Mouse (Mus musculus): ENCODE measurements around the gene Cacybp. TPM values are rescaled to one million over a fixed set of nuclear protein-coding genes. Genes with fewer than 3 reads are reported as not detected.

Cacybp gene
- polyA plus RNA-seq, 1 experiment from 2014 or later: 203 TPM

DNA sequence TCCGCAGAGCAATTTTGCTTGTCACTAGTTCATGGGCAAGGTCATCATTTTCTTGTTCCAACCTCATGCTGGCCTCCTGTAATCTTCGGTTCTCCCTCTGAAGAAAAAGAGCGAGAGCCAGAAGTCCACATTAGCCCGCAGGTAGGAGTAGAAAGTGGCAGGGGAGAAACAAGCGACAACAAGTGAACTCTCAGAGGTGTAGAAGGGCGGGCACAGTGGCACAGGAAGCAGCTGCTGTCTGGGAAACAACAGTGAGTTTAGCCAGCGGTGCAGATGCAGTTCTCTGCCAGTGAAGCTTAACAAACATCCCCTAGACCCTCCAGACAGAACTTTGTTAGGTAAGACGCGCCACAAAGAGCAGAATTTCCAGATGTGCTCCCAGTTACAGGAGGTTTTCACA is 34.8 kb upstream of the Cacybp start:
- Histone ChIP-seq H3K4me2 (replicated peaks; ENCODE audit: low read depth, low read length) (no peak overlapping the region), H3K27me3 (ENCODE audit: insufficient read depth, low read length) (no peaks in the 10 kb centered on the region), H3K9me3 (ENCODE audit: low read length) (no peaks in the 10 kb centered on the region), H3K27ac (ENCODE audit: low read length) (no peak overlapping the region), H3K4me3 (ENCODE audit: low read length) (no peak overlapping the region), H3K36me3 (ENCODE audit: insufficient read depth, low read length) (no peaks in the 10 kb centered on the region), H3K9ac (replicated peaks; ENCODE audit: low read length) (no peak overlapping the region), H3K4me1 (ENCODE audit: insufficient read depth, low read length) (no peaks in the 10 kb centered on the region)
- 77% methylated on average over 9 of the region's 9 CpGs for WGBS
- ATAC-seq (ENCODE audit: low FRiP score, low TSS enrichment): no peak

DNA sequence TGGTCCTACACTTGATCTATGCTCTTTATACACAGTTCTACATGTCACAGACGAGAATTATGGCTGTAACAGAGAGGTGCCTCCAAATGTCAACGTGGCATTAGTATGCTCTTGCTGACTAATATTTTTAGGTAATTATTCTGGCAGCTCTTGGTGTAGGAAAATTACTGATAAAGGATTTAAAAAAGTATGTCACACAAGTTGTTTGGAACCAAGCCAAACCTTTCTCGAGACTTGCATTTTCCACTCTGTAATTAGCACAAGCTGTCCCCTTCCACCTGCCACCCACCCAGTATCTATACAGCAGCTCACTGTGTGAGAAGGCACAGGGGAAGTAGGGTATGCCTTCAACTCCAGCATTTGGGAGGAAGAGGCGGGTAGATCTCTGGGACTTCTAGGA is 34.2 kb upstream of the Cacybp start:
- no peaks in the 10 kb centered on the region for H3K36me3 ChIP-seq (ENCODE audit: insufficient read depth, low read length)
- no peak overlapping the region for H3K27ac ChIP-seq (ENCODE audit: low read length)
- H3K4me3 ChIP-seq (ENCODE audit: low read length): no peak overlapping the region
- 77% methylated on average over 4 of the region's 4 CpGs for WGBS
- H3K27me3 ChIP-seq (ENCODE audit: insufficient read depth, low read length): no peaks in the 10 kb centered on the region
- no peak overlapping the region for H3K4me2 ChIP-seq (replicated peaks; ENCODE audit: low read depth, low read length)
- H3K9ac ChIP-seq (replicated peaks; ENCODE audit: low read length): no peak overlapping the region
- no peak for ATAC-seq (ENCODE audit: low FRiP score, low TSS enrichment)
- H3K4me1 ChIP-seq (ENCODE audit: insufficient read depth, low read length): no peaks in the 10 kb centered on the region
- no peaks in the 10 kb centered on the region for H3K9me3 ChIP-seq (ENCODE audit: low read length)

DNA sequence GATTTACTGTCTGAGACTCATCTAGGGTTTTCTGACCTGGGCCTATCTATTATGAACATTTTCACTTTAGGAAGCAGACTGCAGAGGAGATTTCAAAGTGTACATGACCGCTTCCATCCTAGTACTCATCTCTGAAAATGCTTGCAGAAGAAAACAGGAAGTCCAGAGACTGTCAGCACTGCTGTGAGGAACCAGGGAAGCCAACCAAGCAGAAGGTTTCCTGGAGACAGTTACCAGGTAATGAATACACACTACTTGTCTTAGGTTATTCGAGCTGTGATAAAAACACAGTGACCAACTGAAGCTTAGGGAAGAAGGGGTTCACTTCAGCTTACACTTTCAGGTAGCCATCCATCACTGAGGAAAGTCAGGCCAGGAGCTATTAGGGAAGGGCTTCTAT is 33.3 kb upstream of the Cacybp start:
- no peaks in the 10 kb centered on the region for H3K9me3 ChIP-seq (ENCODE audit: low read length)
- no peak overlapping the region for H3K27ac ChIP-seq (ENCODE audit: low read length)
- no peaks in the 10 kb centered on the region for H3K27me3 ChIP-seq (ENCODE audit: insufficient read depth, low read length)
- H3K4me1 ChIP-seq (ENCODE audit: insufficient read depth, low read length): no peaks in the 10 kb centered on the region
- no peaks in the 10 kb centered on the region for H3K36me3 ChIP-seq (ENCODE audit: insufficient read depth, low read length)
- no peak overlapping the region for H3K4me3 ChIP-seq (ENCODE audit: low read length)
- ATAC-seq (ENCODE audit: low FRiP score, low TSS enrichment): no peak
- no peak overlapping the region for H3K4me2 ChIP-seq (replicated peaks; ENCODE audit: low read depth, low read length)
- H3K9ac ChIP-seq (replicated peaks; ENCODE audit: low read length): no peak overlapping the region
- 75% methylated on average over 2 of the region's 2 CpGs for WGBS

DNA sequence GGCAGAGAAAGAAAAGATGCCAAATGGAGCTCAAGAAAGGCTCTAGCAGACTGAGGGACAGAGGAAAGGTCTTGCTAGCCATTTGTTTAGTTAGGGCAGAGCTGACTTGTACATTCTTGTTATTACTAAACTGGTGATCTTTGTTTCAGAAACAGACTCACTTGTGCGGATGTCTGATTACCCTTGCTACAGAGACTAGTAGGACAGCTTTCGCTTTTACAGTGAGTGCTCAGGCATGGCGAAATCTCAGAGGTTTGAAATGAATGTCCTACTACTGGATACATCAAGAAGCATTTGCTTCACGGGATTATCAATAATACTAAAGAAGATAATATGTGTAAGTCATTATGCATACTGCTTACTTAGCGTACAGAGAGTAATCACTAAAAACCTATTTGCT is 32.0 kb upstream of the Cacybp start:
- no peak for ATAC-seq (ENCODE audit: low FRiP score, low TSS enrichment)
- Histone ChIP-seq H3K36me3 (ENCODE audit: insufficient read depth, low read length) (no peaks in the 10 kb centered on the region), H3K27me3 (ENCODE audit: insufficient read depth, low read length) (no peaks in the 10 kb centered on the region), H3K4me1 (ENCODE audit: insufficient read depth, low read length) (no peaks in the 10 kb centered on the region), H3K9ac (replicated peaks; ENCODE audit: low read length) (no peak overlapping the region), H3K9me3 (ENCODE audit: low read length) (no peaks in the 10 kb centered on the region), H3K4me2 (replicated peaks; ENCODE audit: low read depth, low read length) (no peak overlapping the region), H3K27ac (ENCODE audit: low read length) (no peak overlapping the region), H3K4me3 (ENCODE audit: low read length) (no peak overlapping the region)
- 89% methylated on average over 5 of the region's 5 CpGs for WGBS

DNA sequence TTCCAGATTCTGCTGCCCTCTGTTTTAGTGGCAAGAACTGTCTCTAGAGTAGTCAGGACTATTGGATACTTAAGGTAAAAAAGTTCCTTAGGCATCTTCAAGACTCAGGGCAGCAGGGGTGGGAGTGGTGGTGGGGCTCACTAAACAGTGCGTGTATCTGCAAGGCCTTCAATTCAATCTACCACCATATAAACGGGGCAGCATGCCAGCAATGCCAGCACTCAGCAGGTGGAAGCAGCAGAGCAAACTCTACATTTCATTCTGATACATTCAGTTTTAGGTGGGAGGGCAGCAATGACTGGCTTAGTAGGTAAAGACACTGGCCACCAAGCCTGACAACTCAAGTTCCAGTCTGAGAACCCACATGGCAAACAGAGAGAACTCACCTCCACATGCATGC is 27.4 kb upstream of the Cacybp start:
- 94% methylated on average over 2 of the region's 2 CpGs for WGBS
- no peak overlapping the region for H3K4me2 ChIP-seq (replicated peaks; ENCODE audit: low read depth, low read length)
- no peaks in the 10 kb centered on the region for H3K9me3 ChIP-seq (ENCODE audit: low read length)
- ATAC-seq (ENCODE audit: low FRiP score, low TSS enrichment): no peak
- H3K36me3 ChIP-seq (ENCODE audit: insufficient read depth, low read length): no peaks in the 10 kb centered on the region
- H3K4me1 ChIP-seq (ENCODE audit: insufficient read depth, low read length): no peaks in the 10 kb centered on the region
- H3K4me3 ChIP-seq (ENCODE audit: low read length): no peak overlapping the region
- no peak overlapping the region for H3K27ac ChIP-seq (ENCODE audit: low read length)
- H3K9ac ChIP-seq (replicated peaks; ENCODE audit: low read length): no peak overlapping the region
- no peaks in the 10 kb centered on the region for H3K27me3 ChIP-seq (ENCODE audit: insufficient read depth, low read length)

DNA sequence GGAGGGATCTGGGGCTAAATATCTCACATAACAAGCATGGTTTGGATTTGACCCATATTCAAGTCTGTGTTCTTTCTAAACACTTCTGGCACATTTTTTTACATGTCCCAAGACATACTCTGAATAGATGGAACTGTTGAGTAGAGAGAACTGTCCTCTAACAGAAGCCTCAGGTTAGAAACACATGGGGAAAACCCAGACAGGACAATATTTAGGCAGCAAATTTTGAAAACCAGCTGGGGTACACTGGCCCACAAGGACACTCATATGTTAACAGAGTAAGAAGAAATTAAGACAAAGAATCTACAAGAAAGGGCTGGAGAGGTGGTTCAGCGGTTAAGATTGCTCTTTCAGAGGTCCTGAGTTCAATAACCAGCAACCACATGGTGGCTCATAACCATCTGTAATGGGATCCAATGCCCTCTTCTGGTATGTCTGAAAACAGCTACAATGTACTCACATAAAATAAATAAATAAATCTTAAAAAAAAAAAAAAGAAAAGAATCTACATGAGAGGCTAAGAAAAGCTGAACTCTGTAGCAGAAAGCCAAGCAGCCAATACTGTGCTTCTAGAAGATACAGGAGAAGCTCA is 26.3 kb upstream of the Cacybp start:
- Histone ChIP-seq H3K9me3 (ENCODE audit: low read length) (no peaks in the 10 kb centered on the region), H3K4me3 (ENCODE audit: low read length) (no peak overlapping the region), H3K9ac (replicated peaks; ENCODE audit: low read length) (no peak overlapping the region), H3K27ac (ENCODE audit: low read length) (no peak overlapping the region), H3K36me3 (ENCODE audit: insufficient read depth, low read length) (no peaks in the 10 kb centered on the region), H3K27me3 (ENCODE audit: insufficient read depth, low read length) (no peaks in the 10 kb centered on the region), H3K4me2 (replicated peaks; ENCODE audit: low read depth, low read length) (no peak overlapping the region), H3K4me1 (ENCODE audit: insufficient read depth, low read length) (no peaks in the 10 kb centered on the region)
- WGBS: 87% methylated on average over 1 of the region's 1 CpGs
- ATAC-seq (ENCODE audit: low FRiP score, low TSS enrichment): no peak

DNA sequence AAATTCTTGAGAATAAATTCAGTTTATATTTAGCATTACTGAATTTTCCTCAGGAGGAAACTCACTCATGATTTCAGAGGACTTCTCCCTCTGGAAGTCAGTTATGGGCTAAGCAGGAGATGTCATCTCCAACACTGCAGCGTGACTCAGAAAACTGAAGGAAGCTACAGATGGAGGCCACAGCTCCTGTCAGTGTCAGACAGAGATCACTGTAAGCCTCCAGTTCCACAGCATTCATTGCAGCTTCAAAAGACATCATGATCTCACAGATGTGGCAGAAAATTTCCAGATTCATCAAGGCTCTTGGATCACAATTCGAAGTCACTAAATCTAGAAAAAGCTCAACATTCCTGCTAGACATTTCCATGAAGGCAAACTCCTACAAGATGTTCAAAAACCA is 25.3 kb upstream of the Cacybp start:
- ATAC-seq (ENCODE audit: low FRiP score, low TSS enrichment): no peak
- Histone ChIP-seq H3K9me3 (ENCODE audit: low read length) (no peaks in the 10 kb centered on the region), H3K9ac (replicated peaks; ENCODE audit: low read length) (no peak overlapping the region), H3K36me3 (ENCODE audit: insufficient read depth, low read length) (no peaks in the 10 kb centered on the region), H3K27ac (ENCODE audit: low read length) (no peak overlapping the region), H3K4me1 (ENCODE audit: insufficient read depth, low read length) (no peaks in the 10 kb centered on the region), H3K27me3 (ENCODE audit: insufficient read depth, low read length) (no peaks in the 10 kb centered on the region), H3K4me3 (ENCODE audit: low read length) (no peak overlapping the region), H3K4me2 (replicated peaks; ENCODE audit: low read depth, low read length) (no peak overlapping the region)
- WGBS: 95% methylated on average over 2 of the region's 2 CpGs

DNA sequence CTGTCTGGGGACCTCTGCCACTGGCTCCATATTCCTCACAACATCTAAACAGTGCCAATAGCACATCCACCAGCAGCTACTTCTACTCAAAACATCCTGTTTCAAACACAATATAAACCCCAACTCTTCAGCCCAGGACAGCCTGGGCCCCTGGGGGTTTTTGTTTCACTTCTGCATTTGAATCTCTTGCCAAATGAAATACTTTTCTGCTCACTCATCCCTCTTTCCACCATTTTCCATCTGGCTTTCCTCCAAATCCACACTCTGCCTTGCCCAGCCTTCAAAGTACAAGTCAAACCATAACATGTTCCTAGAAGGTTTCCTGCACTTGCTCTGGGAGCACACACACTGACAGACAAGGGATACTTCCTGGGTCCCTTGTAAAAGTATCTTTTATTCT is 21.2 kb upstream of the Cacybp start:
- no peak overlapping the region for H3K9ac ChIP-seq (replicated peaks; ENCODE audit: low read length)
- H3K4me3 ChIP-seq (ENCODE audit: low read length): no peak overlapping the region
- H3K36me3 ChIP-seq (ENCODE audit: insufficient read depth, low read length): no peaks in the 10 kb centered on the region
- H3K27me3 ChIP-seq (ENCODE audit: insufficient read depth, low read length): no peaks in the 10 kb centered on the region
- ATAC-seq (ENCODE audit: low FRiP score, low TSS enrichment): no peak
- H3K27ac ChIP-seq (ENCODE audit: low read length): no peak overlapping the region
- no peaks in the 10 kb centered on the region for H3K4me1 ChIP-seq (ENCODE audit: insufficient read depth, low read length)
- H3K9me3 ChIP-seq (ENCODE audit: low read length): no peaks in the 10 kb centered on the region
- no peak overlapping the region for H3K4me2 ChIP-seq (replicated peaks; ENCODE audit: low read depth, low read length)

DNA sequence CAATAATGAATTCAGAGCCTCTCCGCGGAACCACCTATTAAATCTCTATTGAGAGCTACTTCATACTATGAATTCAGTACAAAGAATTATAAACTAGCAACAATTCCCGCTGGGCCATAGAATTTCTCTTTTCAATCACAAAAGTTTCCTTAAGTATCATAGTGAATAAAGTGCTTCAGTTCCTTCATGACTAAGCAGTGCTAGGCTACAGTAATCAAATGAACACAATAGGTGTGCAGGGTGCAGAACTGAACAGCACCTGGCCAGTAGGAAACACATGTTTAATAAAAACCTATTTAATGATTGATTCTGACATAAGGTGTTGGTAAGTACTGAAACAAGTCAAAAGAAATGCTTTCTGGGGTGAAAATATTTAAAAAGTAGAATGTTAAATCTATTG is 19.4 kb upstream of the Cacybp start:
- Histone ChIP-seq H3K4me3 (ENCODE audit: low read length) (no peak overlapping the region), H3K4me1 (ENCODE audit: insufficient read depth, low read length) (no peaks in the 10 kb centered on the region), H3K9me3 (ENCODE audit: low read length) (no peaks in the 10 kb centered on the region), H3K27me3 (ENCODE audit: insufficient read depth, low read length) (no peaks in the 10 kb centered on the region), H3K36me3 (ENCODE audit: insufficient read depth, low read length) (no peaks in the 10 kb centered on the region), H3K9ac (replicated peaks; ENCODE audit: low read length) (no peak overlapping the region), H3K27ac (ENCODE audit: low read length) (no peak overlapping the region), H3K4me2 (replicated peaks; ENCODE audit: low read depth, low read length) (no peak overlapping the region)
- ATAC-seq (ENCODE audit: low FRiP score, low TSS enrichment): no peak
- 93% methylated on average over 3 of the region's 3 CpGs for WGBS

DNA sequence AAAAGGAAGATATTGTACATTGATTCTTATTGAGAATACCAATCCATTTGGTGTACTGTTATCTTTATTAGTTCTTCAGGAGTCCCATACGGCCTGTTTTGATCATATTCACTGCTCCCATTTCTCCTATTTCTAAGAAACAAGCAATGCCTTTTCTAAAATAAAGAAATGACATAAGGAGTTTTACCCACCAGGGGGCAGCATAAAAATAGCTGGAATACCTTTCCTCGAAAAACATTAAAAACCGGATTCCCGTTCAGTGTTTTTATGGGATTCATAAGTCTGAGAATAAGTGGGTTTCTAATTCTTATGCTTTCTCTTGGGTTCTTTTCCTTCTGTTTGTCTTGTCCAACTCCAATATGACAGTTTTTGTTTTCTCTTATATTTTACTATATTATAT is 18.3 kb upstream of the Cacybp start:
- no peak overlapping the region for H3K27ac ChIP-seq (ENCODE audit: low read length)
- no peak for ATAC-seq (ENCODE audit: low FRiP score, low TSS enrichment)
- H3K9ac ChIP-seq (replicated peaks; ENCODE audit: low read length): no peak overlapping the region
- H3K4me1 ChIP-seq (ENCODE audit: insufficient read depth, low read length): no peaks in the 10 kb centered on the region
- H3K27me3 ChIP-seq (ENCODE audit: insufficient read depth, low read length): no peaks in the 10 kb centered on the region
- H3K4me3 ChIP-seq (ENCODE audit: low read length): no peak overlapping the region
- H3K36me3 ChIP-seq (ENCODE audit: insufficient read depth, low read length): no peaks in the 10 kb centered on the region
- 44% methylated on average over 4 of the region's 4 CpGs for WGBS
- H3K4me2 ChIP-seq (replicated peaks; ENCODE audit: low read depth, low read length): no peak overlapping the region
- no peaks in the 10 kb centered on the region for H3K9me3 ChIP-seq (ENCODE audit: low read length)

DNA sequence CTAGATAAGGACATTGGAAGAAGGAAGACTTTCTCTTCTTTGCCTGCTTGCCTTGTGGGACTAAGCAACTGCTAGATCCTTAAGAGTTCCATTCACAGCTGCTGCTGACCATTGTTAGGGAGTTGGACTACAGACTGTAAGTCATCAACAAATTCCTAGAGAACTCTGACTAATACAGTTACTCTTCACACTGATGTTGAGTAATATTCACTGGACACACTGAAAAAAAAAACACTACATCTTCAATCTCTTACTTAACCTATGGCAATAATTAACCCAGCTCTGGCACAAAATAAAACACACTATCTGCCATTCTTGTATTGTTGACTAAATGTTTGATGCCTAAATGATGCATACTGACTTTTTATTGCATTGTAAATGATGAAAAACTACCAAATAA is 15.2 kb upstream of the Cacybp start:
- H3K4me2 ChIP-seq (replicated peaks; ENCODE audit: low read depth, low read length): no peak overlapping the region
- H3K27ac ChIP-seq (ENCODE audit: low read length): no peak overlapping the region
- H3K27me3 ChIP-seq (ENCODE audit: insufficient read depth, low read length): no peaks in the 10 kb centered on the region
- no peak overlapping the region for H3K4me3 ChIP-seq (ENCODE audit: low read length)
- no peaks in the 10 kb centered on the region for H3K4me1 ChIP-seq (ENCODE audit: insufficient read depth, low read length)
- H3K9me3 ChIP-seq (ENCODE audit: low read length): no peaks in the 10 kb centered on the region
- H3K36me3 ChIP-seq (ENCODE audit: insufficient read depth, low read length): no peaks in the 10 kb centered on the region
- no peak for ATAC-seq (ENCODE audit: low FRiP score, low TSS enrichment)
- H3K9ac ChIP-seq (replicated peaks; ENCODE audit: low read length): no peak overlapping the region

Measured in kidney, embryonic 16.5 days (tissue).